Comparison of ENCODE assay signal across 13 mouse cellular contexts in genomic region chr6:7374629-7375028, GRCm38 (mm10).
DNase-seq lines count a peak whose midpoint lies in the region; ATAC-seq and TF ChIP-seq lines count a peak whose summit lies in the region.
"Had no signal": no experiment of that assay in that cellular context is flagged by ENCODE, and none has a peak within 500 bp of the region (broad histone marks: within the 10 kb centered on the region; RNA-seq: fewer than 3 reads in every experiment).

No protein-coding gene starts in this region.

- H3K4me3 ChIP-seq in embryonic facial prominence, embryonic 10.5 days, result no peak overlapping the region
- H3K4me3 ChIP-seq in hindbrain, embryonic 10.5 days, result no peak overlapping the region
- no peak overlapping the region for H3K4me3 ChIP-seq in midbrain, embryonic 15.5 days
- no peak overlapping the region for H3K4me3 ChIP-seq in kidney, embryonic 16.5 days (ENCODE audit: low read length)
- H3K4me3 ChIP-seq: heart, embryonic 15.5 days; layer of hippocampus, adult 2 months had no signal

- no peak overlapping the region for H3K4me2 ChIP-seq in midbrain, embryonic 15.5 days
- H3K4me2 ChIP-seq in kidney, embryonic 16.5 days (replicated peaks; ENCODE audit: low read depth, low read length), result no peak overlapping the region
- H3K4me2 ChIP-seq: heart, embryonic 15.5 days had no signal

- H3K9ac ChIP-seq in midbrain, embryonic 15.5 days, result no peak overlapping the region
- no peak overlapping the region for H3K9ac ChIP-seq in kidney, embryonic 16.5 days (replicated peaks; ENCODE audit: low read length)
- H3K9ac ChIP-seq: heart, embryonic 15.5 days had no signal

- H3K4me1 ChIP-seq in embryonic facial prominence, embryonic 10.5 days, result peaks cover 5% of the 10 kb centered on the region; the same call in 1 of the 2 replicates
- H3K4me1 ChIP-seq in hindbrain, embryonic 10.5 days (replicated peaks), result peaks cover 5% of the 10 kb centered on the region; the same call in 1 of the 2 replicates
- no peaks in the 10 kb centered on the region for H3K4me1 ChIP-seq in midbrain, embryonic 15.5 days
- no peaks in the 10 kb centered on the region for H3K4me1 ChIP-seq in kidney, embryonic 16.5 days (ENCODE audit: insufficient read depth, low read length)

- H3K27ac ChIP-seq in embryonic facial prominence, embryonic 10.5 days (replicated peaks), result no peak overlapping the region
- H3K27ac ChIP-seq in hindbrain, embryonic 10.5 days, result no peak overlapping the region
- no peak overlapping the region for H3K27ac ChIP-seq in midbrain, embryonic 15.5 days
- H3K27ac ChIP-seq in kidney, embryonic 16.5 days (ENCODE audit: low read length), result no peak overlapping the region
- H3K27ac ChIP-seq: heart, embryonic 15.5 days; layer of hippocampus, adult 2 months; stomach, postnatal 0 days had no signal

- peak; percentile 72 for ATAC-seq in midbrain, embryonic 15.5 days (replicated peaks)
- no peak for ATAC-seq in kidney, embryonic 16.5 days (ENCODE audit: low FRiP score, low TSS enrichment)

- DNase-seq in brain, embryonic 14.5 days (ENCODE audit: low read depth), result peak; percentile 69
- DNase-seq in embryonic facial prominence, embryonic 10.5 days (ENCODE audit: low spot score), result peak; percentile 27
- peak; percentile 3 for DNase-seq in hindbrain, embryonic 10.5 days (ENCODE audit: low spot score)
- DNase-seq in kidney, postnatal 14 days, result no peak
- no peak for DNase-seq in cerebellum, postnatal 14 days
- DNase-seq: adrenal gland, adult 2 months; kidney, adult 11 months; lung, adult 18-20 months had no signal

- H3K9me3 ChIP-seq in embryonic facial prominence, embryonic 10.5 days, result no peaks in the 10 kb centered on the region
- H3K9me3 ChIP-seq in hindbrain, embryonic 10.5 days, result no peaks in the 10 kb centered on the region
- no peaks in the 10 kb centered on the region for H3K9me3 ChIP-seq in midbrain, embryonic 15.5 days
- H3K9me3 ChIP-seq in kidney, embryonic 16.5 days (ENCODE audit: low read length), result no peaks in the 10 kb centered on the region
- H3K9me3 ChIP-seq: heart, embryonic 15.5 days had no signal

- no peaks in the 10 kb centered on the region for H3K36me3 ChIP-seq in embryonic facial prominence, embryonic 10.5 days (replicated peaks)
- no peaks in the 10 kb centered on the region for H3K36me3 ChIP-seq in hindbrain, embryonic 10.5 days
- H3K36me3 ChIP-seq in midbrain, embryonic 15.5 days (replicated peaks), result no peaks in the 10 kb centered on the region
- no peaks in the 10 kb centered on the region for H3K36me3 ChIP-seq in kidney, embryonic 16.5 days (ENCODE audit: insufficient read depth, low read length)
- H3K36me3 ChIP-seq: heart, embryonic 15.5 days had no signal

- TF ChIP-seq CTCF in brain, embryonic 14.5 days (IDR thresholded peaks at IDR 0.05; ENCODE audit: borderline replicate concordance, extremely low read depth, insufficient read depth, insufficient read length), result no peak

- no peaks in the 10 kb centered on the region for H3K27me3 ChIP-seq in embryonic facial prominence, embryonic 10.5 days (replicated peaks; ENCODE audit: low read depth, poor library complexity, severe bottlenecking)
- H3K27me3 ChIP-seq in hindbrain, embryonic 10.5 days (ENCODE audit: insufficient read depth, poor library complexity, severe bottlenecking), result no peaks in the 10 kb centered on the region
- no peaks in the 10 kb centered on the region for H3K27me3 ChIP-seq in midbrain, embryonic 15.5 days (replicated peaks)
- no peaks in the 10 kb centered on the region for H3K27me3 ChIP-seq in kidney, embryonic 16.5 days (ENCODE audit: insufficient read depth, low read length)
- H3K27me3 ChIP-seq: heart, embryonic 15.5 days had no signal

- TF ChIP-seq POLR2A in brain, embryonic 14.5 days (IDR thresholded peaks at IDR 0.05; ENCODE audit: borderline replicate concordance, extremely low read depth, insufficient read depth, insufficient read length, poor library complexity, severe bottlenecking), result no peak

- WGBS in embryonic facial prominence, embryonic 10.5 days, result 50% methylated on average over 4 of the region's 4 CpGs
- WGBS in hindbrain, embryonic 10.5 days, result 64% methylated on average over 4 of the region's 4 CpGs
- WGBS in midbrain, embryonic 15.5 days, result 44% methylated on average over 4 of the region's 4 CpGs
- WGBS in kidney, embryonic 16.5 days, result 27% methylated on average over 4 of the region's 4 CpGs

Comparison
In these comparisons a context has a peak if more than half of its experiments do, and no peak if none do; other contexts are left out.
1. DNase-seq: peak in brain, embryonic 14.5 days (single experiment), embryonic facial prominence, embryonic 10.5 days (single experiment) and hindbrain, embryonic 10.5 days (single experiment); none in kidney, postnatal 14 days (single experiment) and cerebellum, postnatal 14 days (0 of 2).